Comparison of ENCODE assay signal across 8 mouse cellular contexts in genomic region chr7:79313519-79314059, GRCm38 (mm10). TPM values are rescaled to one million over a fixed set of nuclear protein-coding genes. Genes with fewer than 3 reads are reported as not detected.
A peak's percentile ranks its signal among the peaks of the same experiment; 100 is the strongest.
DNase-seq lines count a peak whose midpoint lies in the region; ATAC-seq and TF ChIP-seq lines count a peak whose summit lies in the region.

No protein-coding gene starts in this region.

- intact Hi-C loops in gastrocnemius, postnatal 36 days (cut with DNase I): no loop called here

- peak; percentile 40 for DNase-seq in urinary bladder, postnatal 14 days (ENCODE audit: low spot score)
- DNase-seq in urinary bladder, postnatal 25 days (ENCODE audit: low spot score): no peak
- DNase-seq in forebrain, embryonic 11.5 days (ENCODE audit: low spot score): no peak
- peak; percentile 48 to 54 (median 48) for DNase-seq in liver, embryonic 14.5 days (ENCODE audit: low read depth in 3 of 3, low spot score in 3 of 3)
- DNase-seq in layer of hippocampus, adult 9-10 months (ENCODE audit: low spot score): no peak
- no peak for DNase-seq in gastrocnemius, postnatal 4 days (ENCODE audit: low spot score in 2 of 2)
- no peak for DNase-seq in retina, embryonic 14.5 days (ENCODE audit: low spot score)
- DNase-seq in gastrocnemius, postnatal 36 days: no peak

- TF ChIP-seq CTCF in liver, embryonic 14.5 days (IDR thresholded peaks at IDR 0.05; ENCODE audit: low read depth): no peak

- ATAC-seq in forebrain, embryonic 11.5 days (replicated peaks; ENCODE audit: low FRiP score): no peak; the same call in 1 of the 2 replicates
- peak; percentile 42; the same call in 1 of the 2 replicates for ATAC-seq in liver, embryonic 14.5 days (ENCODE audit: insufficient read depth)

- H3K27me3 ChIP-seq in forebrain, embryonic 11.5 days (ENCODE audit: control insufficient read depth, insufficient read depth, low read length): no peaks in the 10 kb centered on the region
- no peaks in the 10 kb centered on the region for H3K27me3 ChIP-seq in liver, embryonic 14.5 days (ENCODE audit: control insufficient read depth, insufficient read depth, low read length)

- no peaks in the 10 kb centered on the region for H3K36me3 ChIP-seq in forebrain, embryonic 11.5 days (ENCODE audit: control insufficient read depth, insufficient read depth, low read length)
- H3K36me3 ChIP-seq in liver, embryonic 14.5 days (replicated peaks; ENCODE audit: control insufficient read depth, insufficient read depth, low read depth): no peaks in the 10 kb centered on the region

- H3K4me1 ChIP-seq in forebrain, embryonic 11.5 days (replicated peaks; ENCODE audit: control insufficient read depth, insufficient read depth, low read length): peaks cover 35% of the 10 kb centered on the region
- peaks cover 20 to 57% of the 10 kb centered on the region in 2 experiments for H3K4me1 ChIP-seq in liver, embryonic 14.5 days (replicated peaks; ENCODE audit: control insufficient read depth in 2 of 2, insufficient read depth in 2 of 2, low read length in 1 of 2)

- no peak overlapping the region for H3K9ac ChIP-seq in forebrain, embryonic 11.5 days (ENCODE audit: low read length)
- H3K9ac ChIP-seq in liver, embryonic 14.5 days (replicated peaks): no peak overlapping the region; the same call in 1 of the 2 replicates

- no peak overlapping the region for H3K4me2 ChIP-seq in forebrain, embryonic 11.5 days (ENCODE audit: low read depth, low read length, severe bottlenecking)
- H3K4me2 ChIP-seq in liver, embryonic 14.5 days (ENCODE audit: low read depth): peak overlapping the region; percentile 34

- no peaks in the 10 kb centered on the region for H3K9me3 ChIP-seq in forebrain, embryonic 11.5 days (ENCODE audit: control insufficient read depth, low read length)
- H3K9me3 ChIP-seq in liver, embryonic 14.5 days (ENCODE audit: control insufficient read depth, low read length): no peaks in the 10 kb centered on the region

- TF ChIP-seq EP300 in liver, embryonic 14.5 days (IDR thresholded peaks at IDR 0.05; ENCODE audit: low read depth): peak; percentile 22; the same call in 1 of the 2 replicates

- no peak overlapping the region for H3K4me3 ChIP-seq in forebrain, embryonic 11.5 days (ENCODE audit: low read depth, low read length)
- no peak overlapping the region for H3K4me3 ChIP-seq in liver, embryonic 14.5 days (ENCODE audit: insufficient read depth in 1 of 2, low read depth in 2 of 2, low read length in 2 of 2)

- peak overlapping the region; percentile 10; the same call in 1 of the 2 replicates for H3K27ac ChIP-seq in forebrain, embryonic 11.5 days (ENCODE audit: low read depth, low read length)
- peak overlapping the region; percentile 15; the same call in 1 of the 2 replicates for H3K27ac ChIP-seq in liver, embryonic 14.5 days

- 62% methylated on average over 12 of the region's 12 CpGs for WGBS in forebrain, embryonic 11.5 days
- WGBS in liver, embryonic 14.5 days (ENCODE audit: insufficient replicate concordance): 21% methylated on average over 12 of the region's 12 CpGs

RNA-seq across cellular contexts. Expression of gene Abhd2, which starts 40.6 kb away (rescaled TPM):
- 13.2 and 14.1 TPM in 2 replicates for polyA plus RNA-seq in forebrain, embryonic 11.5 days (2014; fragmentation: Nextera tagmentation; extraction: Ambion mirVana)
- polyA plus RNA-seq in liver, embryonic 14.5 days (2012; rRNA removed): 5.6 and 6.0 TPM in 2 replicates
- polyA plus RNA-seq in liver, embryonic 14.5 days (2014; fragmentation: Nextera tagmentation; extraction: Ambion mirVana): 11.4 TPM in 2 replicates
- 10 to 100 TPM; 22.3 to 23.5 TPM for total RNA-seq in gastrocnemius, postnatal 4 days (2021)
- 1 to 10 TPM; 4.8 to 5.1 TPM for total RNA-seq in gastrocnemius, postnatal 36 days (2021)

Comparison
In these comparisons a context has a peak if more than half of its experiments do, and no peak if none do; other contexts are left out.
1. DNase-seq: peak in urinary bladder, postnatal 14 days (single experiment) and liver, embryonic 14.5 days (3 of 3); none in urinary bladder, postnatal 25 days (single experiment), forebrain, embryonic 11.5 days (single experiment), layer of hippocampus, adult 9-10 months (single experiment), gastrocnemius, postnatal 4 days (0 of 2), retina, embryonic 14.5 days (single experiment) and gastrocnemius, postnatal 36 days (0 of 2).